Mouse (Mus musculus) hindbrain, embryonic 14.5 days (tissue): ENCODE data around the gene Bhlhe41. TPM values are rescaled to one million over a fixed set of nuclear protein-coding genes. Genes with fewer than 3 reads are reported as not detected.

Experiments used
- ATAC-seq: fragments of 200-750 bp; cut with Nextera tagmentation; 2 replicates; pipeline ENCODE4 v1.8.0; 2017; ENCODE audit warnings: moderate number of reproducible peaks, mild to moderate bottlenecking, moderate TSS enrichment, moderate library complexity; ENCODE audit not compliant: low FRiP score
- DNase-seq: peaks from one replicate; pipeline ENCODE4 v3.0.0-alpha.2; 2015; ENCODE audit warnings: low spot score
- H3K27ac ChIP-seq: fragments of 300-500 bp; sonication (generic); 2 replicates; pipeline ENCODE4 v1.5.1; 2014; ENCODE audit warnings: mild to moderate bottlenecking, moderate library complexity
- H3K27me3 ChIP-seq: fragments of 300-500 bp; sonication (generic); 2 replicates; pipeline ENCODE4 v1.6.1; 2014; ENCODE audit warnings: mild to moderate bottlenecking, low read length, mixed read lengths; ENCODE audit not compliant: control insufficient read depth, insufficient read depth
- H3K36me3 ChIP-seq: fragments of 300-500 bp; sonication (generic); replicated peaks from 2 replicates; pipeline ENCODE4 v1.6.1; 2014; ENCODE audit not compliant: control insufficient read depth, insufficient read depth
- H3K4me1 ChIP-seq: fragments of 300-500 bp; sonication (generic); replicated peaks from 2 replicates; pipeline ENCODE4 v1.6.1; 2014; ENCODE audit warnings: antibody characterized with exemption, low read length, mixed read lengths; ENCODE audit not compliant: control insufficient read depth, insufficient read depth
- H3K4me2 ChIP-seq: fragments of 300-500 bp; sonication (generic); replicated peaks from 2 replicates; pipeline ENCODE4 v1.6.1; 2014; ENCODE audit warnings: mild to moderate bottlenecking, moderate library complexity
- H3K4me3 ChIP-seq: fragments of 300-500 bp; sonication (generic); replicated peaks from 2 replicates; pipeline ENCODE4 v1.5.1; 2014; ENCODE audit warnings: mild to moderate bottlenecking, low read length
- H3K9ac ChIP-seq: fragments of 300-500 bp; sonication (generic); 2 replicates; pipeline ENCODE4 v1.6.1; 2014
- H3K9me3 ChIP-seq: fragments of 300-500 bp; sonication (generic); 2 replicates; pipeline ENCODE4 v1.6.1; 2016; ENCODE audit warnings: low read length; ENCODE audit not compliant: control insufficient read depth
- WGBS: fragments of 180-500 bp; shearing (Covaris S2); extraction: QIAGEN DNeasy Blood & Tissue Kit; methylation state at CpG from one replicate; pipeline ENCODE4 v1.1.7; 2014; 5-methylcytosine and 5-hydroxymethylcytosine counted together
- polyA plus RNA-seq: library from polyadenylated mRNA; unstranded; fragments of >200 nt; fragmentation: Nextera tagmentation; extraction: Ambion mirVana; gene quantifications from 2 replicates; pipeline ENCODE4 v1.2.1, GENCODE M21; 2014

Bhlhe41 gene
- polyA plus RNA-seq, 1 experiment from 2014 or later = 5.2 TPM

- 94% methylated on average over 1 of the region's 1 CpGs for WGBS
- Histone ChIP-seq H3K4me3 (no peak overlapping the region), H3K9ac (no peak overlapping the region), H3K27ac (no peak overlapping the region), H3K4me1 (no peaks in the 10 kb centered on the region), H3K36me3 (no peaks in the 10 kb centered on the region), H3K9me3 (no peaks in the 10 kb centered on the region), H3K4me2 (no peak overlapping the region), H3K27me3 (no peaks in the 10 kb centered on the region)
- ATAC-seq (no peak), DNase-seq (no peak)
Measured at GRCm38 (mm10) chr6:145811174-145811573, 54.2 kb downstream of the Bhlhe41 start.

GRCm38 (mm10) chr6:145810015-145810414 is 55.3 kb downstream of the Bhlhe41 start:
- ATAC-seq (no peak), DNase-seq (no peak)
- Histone ChIP-seq H3K9me3 (no peaks in the 10 kb centered on the region), H3K27ac (no peak overlapping the region), H3K27me3 (no peaks in the 10 kb centered on the region), H3K4me2 (no peak overlapping the region), H3K36me3 (no peaks in the 10 kb centered on the region), H3K9ac (no peak overlapping the region), H3K4me3 (no peak overlapping the region), H3K4me1 (no peaks in the 10 kb centered on the region)
- WGBS = 88% methylated on average over 6 of the region's 6 CpGs

GRCm38 (mm10) chr6:145809566-145809965 is 55.8 kb downstream of the Bhlhe41 start:
- DNase-seq = no peak
- H3K36me3 ChIP-seq = no peaks in the 10 kb centered on the region
- no peaks in the 10 kb centered on the region for H3K9me3 ChIP-seq
- H3K4me3 ChIP-seq = no peak overlapping the region
- no peak overlapping the region for H3K4me2 ChIP-seq
- H3K27ac ChIP-seq = no peak overlapping the region
- no peaks in the 10 kb centered on the region for H3K27me3 ChIP-seq
- ATAC-seq = no peak
- H3K9ac ChIP-seq = no peak overlapping the region
- WGBS = 87% methylated on average over 7 of the region's 7 CpGs
- H3K4me1 ChIP-seq = no peaks in the 10 kb centered on the region

Other genes starting within 250 kb of the Bhlhe41 start
- gene Tuba3b, start 249.8 kb downstream of the Bhlhe41 start, polyA plus RNA-seq = not detected in 2 replicates
- 5.0 and 5.6 TPM in 2 replicates for gene Rassf8, start 118.8 kb downstream of the Bhlhe41 start, polyA plus RNA-seq
- gene Sspn, start 66.1 kb upstream of the Bhlhe41 start, polyA plus RNA-seq = 3.2 and 3.4 TPM in 2 replicates